Mouse (Mus musculus) leukemia stem cell, adult 10-12 weeks (primary cell): ENCODE measurements around the gene Spata2. TPM values are rescaled to one million over a fixed set of nuclear protein-coding genes. Genes with fewer than 3 reads are reported as not detected.

Source experiments
- polyA plus RNA-seq: library from polyadenylated mRNA; stranded (reverse); fragments of >175 nt; gene quantifications from 2 replicates; pipeline ENCODE4 v1.2.3, GENCODE M21; 2012; ENCODE audit warnings: low replicate concordance

The Spata2 gene
- 24.2 and 37.0 TPM in 2 replicates for polyA plus RNA-seq

GRCm38 (mm10) chr2:167492713-167493636, at the start of gene Spata2:
Gene Spata2 (minus strand): TSS chr2:167492887.

GRCm38 (mm10) chr2:167537476-167538297, 45.0 kb upstream of the Spata2 start, which contains the start of gene Snai1:
Gene Snai1 (plus strand): TSS chr2:167538195.

GRCm38 (mm10) chr2:167491757-167492708, 654 bp downstream of the Spata2 start, which contains the start of gene Rnf114:
Gene Rnf114 (plus strand): TSS chr2:167492645.

Other genes starting within 250 kb of the Spata2 start
- gene B4galt5, start 143.7 kb downstream of the Spata2 start, polyA plus RNA-seq = 11.4 and 11.6 TPM in 2 replicates
- gene Slc9a8, start 71.2 kb downstream of the Spata2 start, polyA plus RNA-seq = 6.1 and 28.2 TPM in 2 replicates
- gene Rnf114, start 242 bp downstream of the Spata2 start, polyA plus RNA-seq = 18.3 and 25.0 TPM in 2 replicates
- gene Snai1, start 45.3 kb upstream of the Spata2 start, polyA plus RNA-seq = 1.8 and 2.9 TPM in 2 replicates
- gene Ube2v1, start 139.2 kb upstream of the Spata2 start, polyA plus RNA-seq = 132 and 291 TPM in 2 replicates
- gene Gm20431, start 168.6 kb upstream of the Spata2 start, polyA plus RNA-seq = not detected in 2 replicates
- gene Cebpb, start 196.0 kb upstream of the Spata2 start, polyA plus RNA-seq = 69.7 and 200 TPM in 2 replicates
- 94.0 and 95.1 TPM in 2 replicates for gene Tmem189, start 196.9 kb upstream of the Spata2 start, polyA plus RNA-seq